Mouse (Mus musculus) kidney, embryonic 16.5 days (tissue): Measurements from ENCODE around the gene Tiam2. TPM values are rescaled to one million over a fixed set of nuclear protein-coding genes. Genes with fewer than 3 reads are reported as not detected.

Experiments
- ATAC-seq: fragments of 200-750 bp; cut with Nextera tagmentation; 2 replicates; pipeline ENCODE4 v1.8.0; 2017; ENCODE audit warnings: moderate TSS enrichment; ENCODE audit not compliant: low FRiP score, low TSS enrichment
- H3K27ac ChIP-seq: fragments of 300-500 bp; sonication (generic); 2 replicates; pipeline ENCODE4 v1.5.1; 2014; ENCODE audit warnings: low read length
- H3K27me3 ChIP-seq: fragments of 300-500 bp; sonication (generic); 2 replicates; pipeline ENCODE4 v1.6.1; 2014; ENCODE audit warnings: low read length, control low read depth, mixed read lengths; ENCODE audit not compliant: insufficient read depth
- H3K36me3 ChIP-seq: fragments of 300-500 bp; sonication (generic); 2 replicates; pipeline ENCODE4 v1.6.1; 2014; ENCODE audit warnings: low read length, control low read depth, mixed read lengths; ENCODE audit not compliant: insufficient read depth
- H3K4me1 ChIP-seq: fragments of 300-500 bp; sonication (generic); 2 replicates; pipeline ENCODE4 v1.6.1; 2014; ENCODE audit warnings: low read length, control low read depth, mixed read lengths; ENCODE audit not compliant: insufficient read depth
- H3K4me2 ChIP-seq: fragments of 300-500 bp; sonication (generic); replicated peaks from 2 replicates; pipeline ENCODE4 v1.6.1; 2014; ENCODE audit warnings: low read depth, low read length
- H3K4me3 ChIP-seq: fragments of 300-500 bp; sonication (generic); 2 replicates; pipeline ENCODE4 v1.5.1; 2014; ENCODE audit warnings: mild to moderate bottlenecking, low read length
- H3K9ac ChIP-seq: fragments of 300-500 bp; sonication (generic); replicated peaks from 2 replicates; pipeline ENCODE4 v1.6.1; 2014; ENCODE audit warnings: low read length
- H3K9me3 ChIP-seq: fragments of 300-500 bp; sonication (generic); 2 replicates; pipeline ENCODE4 v1.6.1; 2016; ENCODE audit warnings: low read length, control low read depth
- WGBS: fragments of 180-500 bp; shearing (Covaris S2); extraction: QIAGEN DNeasy Blood & Tissue Kit; methylation state at CpG from one replicate; pipeline ENCODE4 v1.1.7; 2014; 5-methylcytosine and 5-hydroxymethylcytosine counted together
- polyA plus RNA-seq: library from polyadenylated mRNA; unstranded; fragments of >200 nt; fragmentation: Nextera tagmentation; extraction: Ambion mirVana; gene quantifications from 2 replicates; pipeline ENCODE4 v1.2.1, GENCODE M21; 2015

Tiam2 gene
- polyA plus RNA-seq, 1 experiment from 2014 or later, result 5.0 TPM

DNA sequence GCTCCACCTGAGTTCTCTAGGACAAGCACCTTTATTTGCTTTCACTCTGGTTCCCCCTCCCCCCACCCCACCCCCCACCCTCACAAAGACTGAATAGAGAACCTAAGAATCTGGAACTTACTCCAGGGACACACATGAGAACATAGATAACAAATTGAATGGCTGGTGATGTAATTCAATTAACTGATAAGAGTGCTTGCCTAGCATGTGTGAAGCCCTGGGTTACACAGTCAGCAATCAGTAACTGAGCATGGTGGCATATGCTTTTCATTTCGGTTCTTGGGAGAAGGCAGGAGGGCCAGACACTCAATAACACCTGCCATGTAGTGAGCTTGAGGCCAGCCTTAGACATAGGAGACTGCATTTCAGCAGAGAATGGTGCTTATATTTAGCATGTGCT lies 229.9 kb downstream of the Tiam2 start:
- no peak for ATAC-seq
- 64% methylated on average over 1 of the region's 1 CpGs for WGBS
- peaks cover 13% of the 10 kb centered on the region for H3K4me1 ChIP-seq
- no peak overlapping the region for H3K4me3 ChIP-seq
- no peak overlapping the region for H3K9ac ChIP-seq
- no peaks in the 10 kb centered on the region for H3K27me3 ChIP-seq
- H3K9me3 ChIP-seq, result no peaks in the 10 kb centered on the region
- H3K27ac ChIP-seq, result peak overlapping the region; percentile 92; the same call in 1 of the 2 replicates
- H3K4me2 ChIP-seq, result peak overlapping the region; percentile 76; the same call in 1 of the 2 replicates
- H3K36me3 ChIP-seq, result no peaks in the 10 kb centered on the region

DNA sequence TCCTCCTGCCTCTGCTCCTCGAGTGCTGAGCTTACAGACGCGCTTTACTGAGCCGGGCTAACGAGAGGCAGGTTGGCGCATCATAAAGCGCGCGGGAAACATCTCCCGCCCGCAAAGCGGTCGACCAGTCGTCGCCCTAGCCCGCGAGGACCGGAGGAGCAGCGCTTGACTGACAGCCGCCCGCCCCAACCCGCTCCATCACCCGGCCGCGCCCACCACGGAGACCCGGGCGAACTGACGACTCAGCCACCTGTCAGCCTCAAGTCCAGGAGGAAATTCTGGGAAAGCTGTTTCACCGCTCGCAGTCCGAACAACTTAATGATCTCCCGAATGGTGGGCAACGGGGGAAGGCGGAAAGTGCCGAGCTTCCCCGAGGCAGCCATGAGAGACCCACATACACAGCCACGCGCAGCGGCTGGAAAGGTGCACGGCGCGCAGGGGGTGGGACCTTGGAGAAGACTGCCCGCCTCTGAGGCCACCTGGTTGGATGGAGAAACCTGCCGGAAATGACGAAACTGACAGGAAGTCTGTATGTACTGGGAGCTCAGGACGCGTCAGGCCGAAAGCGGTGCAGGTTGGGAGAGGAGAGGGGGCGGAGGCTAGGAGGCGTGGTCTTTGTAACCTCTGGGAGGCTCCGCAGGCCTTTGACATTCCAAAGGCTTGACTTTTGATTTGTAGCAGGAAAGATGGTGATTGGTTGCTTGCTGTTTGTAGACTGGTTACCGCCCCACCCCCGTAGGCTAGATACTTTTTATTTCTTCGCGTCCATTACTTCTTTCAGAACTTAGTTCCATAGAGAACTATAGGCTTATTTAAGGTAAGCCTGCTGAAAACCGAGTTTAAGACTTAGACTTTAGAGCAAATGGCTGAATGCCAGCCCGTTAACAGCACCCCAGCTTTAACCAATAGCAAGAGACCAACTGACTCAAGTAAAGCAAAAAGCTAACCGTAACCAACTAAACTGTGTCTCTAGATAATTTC lies 231.2 kb downstream of the Tiam2 start, which contains the start of gene Tfb1m:
Tfb1m (minus strand) TSS at position 451 of the 981 bp plus-strand sequence.
- Histone ChIP-seq H3K27me3 (no peaks in the 10 kb centered on the region), H3K27ac (peak within 1 kb of the TSS; percentile 92), H3K4me2 (peak within 1 kb of the TSS; percentile 76), H3K36me3 (no peaks in the 10 kb centered on the region), H3K9me3 (no peaks in the 10 kb centered on the region), H3K9ac (peak within 1 kb of the TSS; percentile 78), H3K4me1 (peaks cover 13% of the 10 kb centered on the region), H3K4me3 (peak within 1 kb of the TSS; percentile 65)
- WGBS, result under 1% methylated on average over 60 of the region's 60 CpGs
- ATAC-seq, result peak; percentile 100

DNA sequence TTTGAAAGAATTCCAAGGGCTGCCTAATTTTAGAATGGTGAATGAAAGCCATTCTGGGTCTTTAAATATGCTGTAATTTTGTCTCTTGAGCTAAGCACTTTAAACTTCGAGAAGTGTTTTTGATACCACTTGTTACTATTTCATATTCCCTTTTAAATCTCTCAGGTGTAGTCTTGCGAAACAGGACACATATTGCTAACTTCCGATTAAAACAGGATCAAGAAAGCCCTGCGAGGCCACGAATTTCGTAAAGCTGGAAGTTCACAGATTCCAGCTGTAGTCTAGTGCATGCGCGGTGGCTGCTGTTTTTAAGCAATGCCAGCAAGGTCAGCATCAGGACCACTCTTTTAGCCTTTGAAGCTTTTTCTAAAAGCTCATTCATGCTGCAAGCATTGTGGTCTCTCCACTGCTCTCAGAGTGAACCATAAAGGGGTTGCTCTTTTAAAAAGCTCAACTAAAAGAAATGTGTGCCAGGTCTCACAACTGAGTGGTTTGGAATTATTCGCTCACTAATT lies 232.0 kb downstream of the Tiam2 start:
- Histone ChIP-seq H3K9ac (peak overlapping the region; percentile 55; the same call in 1 of the 2 replicates), H3K4me3 (peak overlapping the region; percentile 65), H3K27me3 (no peaks in the 10 kb centered on the region), H3K9me3 (no peaks in the 10 kb centered on the region), H3K4me2 (peak overlapping the region; percentile 76), H3K4me1 (peaks cover 13% of the 10 kb centered on the region), H3K36me3 (no peaks in the 10 kb centered on the region), H3K27ac (peak overlapping the region; percentile 88)
- WGBS, result 80% methylated on average over 9 of the region's 9 CpGs
- ATAC-seq, result no peak

DNA sequence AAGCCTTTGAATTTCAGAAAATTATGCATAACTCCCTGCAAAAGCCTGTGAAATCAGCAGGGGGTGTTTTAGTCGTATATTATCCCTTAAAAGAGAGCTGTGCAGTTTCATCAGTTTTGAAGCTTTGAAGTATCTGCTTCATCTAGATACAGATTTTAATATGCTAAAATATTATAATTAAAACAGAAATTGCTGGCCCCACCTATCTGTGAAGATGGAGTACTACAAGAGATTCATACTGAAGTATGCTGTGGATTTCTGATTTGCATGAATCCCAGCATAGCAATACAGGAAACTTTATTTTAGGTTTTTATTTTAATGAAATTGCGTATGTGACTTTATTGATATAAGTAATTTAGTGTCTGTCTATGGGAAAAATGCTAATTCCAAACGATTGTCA lies 234.2 kb downstream of the Tiam2 start:
- H3K27me3 ChIP-seq, result no peaks in the 10 kb centered on the region
- H3K9ac ChIP-seq, result no peak overlapping the region
- H3K27ac ChIP-seq, result no peak overlapping the region
- 74% methylated on average over 3 of the region's 3 CpGs for WGBS
- no peaks in the 10 kb centered on the region for H3K36me3 ChIP-seq
- H3K4me3 ChIP-seq, result no peak overlapping the region
- H3K4me2 ChIP-seq, result no peak overlapping the region
- no peaks in the 10 kb centered on the region for H3K9me3 ChIP-seq
- no peak for ATAC-seq
- H3K4me1 ChIP-seq, result peaks cover 13% of the 10 kb centered on the region

DNA sequence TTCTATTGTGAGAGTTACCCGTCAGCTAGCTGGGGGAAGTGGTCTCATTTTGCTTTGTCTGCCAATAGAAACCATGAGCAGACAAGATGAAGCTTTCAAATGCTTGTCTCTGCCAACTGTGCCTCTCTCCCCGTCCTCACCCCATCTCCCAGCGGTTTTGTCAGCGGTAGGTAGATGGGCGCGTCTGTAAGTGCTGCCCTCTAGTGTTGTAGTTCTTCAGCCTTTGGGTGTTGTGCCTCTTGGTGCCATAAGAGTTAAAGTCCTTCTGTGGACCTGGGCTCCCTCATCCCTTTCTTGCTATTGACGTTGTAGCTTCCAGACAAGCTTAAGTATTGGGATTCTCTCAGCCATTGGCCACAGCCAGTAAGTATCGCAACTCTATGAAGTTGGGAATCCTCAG lies 236.0 kb downstream of the Tiam2 start:
- H3K4me2 ChIP-seq, result no peak overlapping the region
- no peak overlapping the region for H3K4me3 ChIP-seq
- WGBS, result 53% methylated on average over 8 of the region's 8 CpGs
- no peaks in the 10 kb centered on the region for H3K9me3 ChIP-seq
- H3K9ac ChIP-seq, result no peak overlapping the region
- 0 out of 2 replicates have a peak, but pooled peaks cover 5% of the 10 kb centered on the region for H3K4me1 ChIP-seq
- H3K36me3 ChIP-seq, result no peaks in the 10 kb centered on the region
- H3K27ac ChIP-seq, result no peak overlapping the region
- no peak for ATAC-seq
- no peaks in the 10 kb centered on the region for H3K27me3 ChIP-seq

DNA sequence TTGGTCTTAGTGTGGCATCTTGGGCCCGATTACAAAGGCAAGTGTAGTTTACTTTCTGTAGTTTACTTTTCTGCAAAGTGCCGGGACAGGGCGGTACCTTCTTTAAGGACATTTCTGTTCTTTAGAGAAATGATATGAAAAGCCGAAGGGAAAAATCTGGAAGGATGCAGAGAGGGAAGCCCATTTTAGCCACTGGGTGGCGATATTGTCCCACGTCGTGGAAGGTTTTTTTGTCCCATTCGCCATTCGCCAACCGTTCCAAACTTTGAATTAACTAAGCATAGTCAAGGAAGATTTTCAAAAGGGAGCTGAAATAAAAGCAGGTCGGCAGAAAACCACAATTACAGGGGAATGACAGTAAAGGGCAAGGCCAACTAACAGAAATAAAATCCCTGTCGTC lies 244.5 kb downstream of the Tiam2 start:
- 0 out of 2 replicates have a peak, but pooled peaks cover 2% of the 10 kb centered on the region for H3K27me3 ChIP-seq
- H3K9ac ChIP-seq, result no peak overlapping the region
- no peaks in the 10 kb centered on the region for H3K9me3 ChIP-seq
- no peak overlapping the region for H3K27ac ChIP-seq
- H3K36me3 ChIP-seq, result no peaks in the 10 kb centered on the region
- no peaks in the 10 kb centered on the region for H3K4me1 ChIP-seq
- peak overlapping the region; percentile 22 for H3K4me2 ChIP-seq
- 4% methylated on average over 12 of the region's 12 CpGs for WGBS
- no peak for ATAC-seq
- no peak overlapping the region for H3K4me3 ChIP-seq

Other genes starting within 250 kb of the Tiam2 start
- gene Scaf8, start 211.6 kb upstream of the Tiam2 start, polyA plus RNA-seq, result 20.2 and 23.3 TPM in 2 replicates
- not detected in 2 replicates for gene Cldn20, start 206.0 kb downstream of the Tiam2 start, polyA plus RNA-seq
- 15.2 and 16.0 TPM in 2 replicates for gene Tfb1m, start 231.2 kb downstream of the Tiam2 start, polyA plus RNA-seq